Mouse (Mus musculus) limb, embryonic 11.5 days (tissue): ENCODE measurements around the gene Incenp. TPM values are rescaled to one million over a fixed set of nuclear protein-coding genes. Genes with fewer than 3 reads are reported as not detected.

Source experiments
- ATAC-seq: fragments of 200-750 bp; cut with Nextera tagmentation; 2 replicates; pipeline ENCODE4 v1.8.0; 2017; ENCODE audit warnings: low read depth; ENCODE audit not compliant: insufficient number of reproducible peaks, low FRiP score, low TSS enrichment
- DNase-seq: peaks from one replicate; pipeline ENCODE4 v3.0.0-alpha.2; 2015; ENCODE audit warnings: low spot score
- H3K27ac ChIP-seq: fragments of 300-500 bp; sonication (generic); replicated peaks from 2 replicates; pipeline ENCODE4 v1.5.1; 2014; ENCODE audit warnings: low read depth, mild to moderate bottlenecking, low read length
- H3K27me3 ChIP-seq: fragments of 300-500 bp; sonication (generic); 2 replicates; pipeline ENCODE4 v1.6.1; 2014; ENCODE audit warnings: mild to moderate bottlenecking, low read length, mixed read lengths; ENCODE audit not compliant: control insufficient read depth, insufficient read depth
- H3K36me3 ChIP-seq: fragments of 300-500 bp; sonication (generic); 2 replicates; pipeline ENCODE4 v1.6.1; 2014; ENCODE audit warnings: mild to moderate bottlenecking, low read length, moderate library complexity, mixed read lengths; ENCODE audit not compliant: control insufficient read depth, insufficient read depth
- H3K4me1 ChIP-seq: fragments of 300-500 bp; sonication (generic); 2 replicates; pipeline ENCODE4 v1.6.1; 2014; ENCODE audit warnings: low read length, mixed read lengths; ENCODE audit not compliant: control insufficient read depth, insufficient read depth
- H3K4me2 ChIP-seq: fragments of 300-500 bp; sonication (generic); 2 replicates; pipeline ENCODE4 v1.6.1; 2014; ENCODE audit warnings: low read depth, mild to moderate bottlenecking, moderate library complexity; ENCODE audit not compliant: severe bottlenecking
- H3K4me3 ChIP-seq: fragments of 300-500 bp; sonication (generic); 2 replicates; pipeline ENCODE4 v1.5.1; 2014; ENCODE audit warnings: low read depth, low read length
- H3K9ac ChIP-seq: fragments of 300-500 bp; sonication (generic); 2 replicates; pipeline ENCODE4 v1.6.1; 2014; ENCODE audit warnings: mild to moderate bottlenecking, low read length
- H3K9me3 ChIP-seq: fragments of 300-500 bp; sonication (generic); 2 replicates; pipeline ENCODE4 v1.6.1; 2016; ENCODE audit warnings: low read length; ENCODE audit not compliant: control insufficient read depth
- WGBS: fragments of 180-500 bp; shearing (Covaris S2); extraction: QIAGEN DNeasy Blood & Tissue Kit; methylation state at CpG from one replicate; pipeline ENCODE4 v1.1.7; 2014; 5-methylcytosine and 5-hydroxymethylcytosine counted together
- polyA plus RNA-seq: library from polyadenylated mRNA; unstranded; fragments of >200 nt; fragmentation: Nextera tagmentation; extraction: Ambion mirVana; gene quantifications from 2 replicates; pipeline ENCODE4 v1.2.1, GENCODE M21; 2014

Incenp gene
- polyA plus RNA-seq, 1 experiment from 2014 or later, result 117 TPM

DNA sequence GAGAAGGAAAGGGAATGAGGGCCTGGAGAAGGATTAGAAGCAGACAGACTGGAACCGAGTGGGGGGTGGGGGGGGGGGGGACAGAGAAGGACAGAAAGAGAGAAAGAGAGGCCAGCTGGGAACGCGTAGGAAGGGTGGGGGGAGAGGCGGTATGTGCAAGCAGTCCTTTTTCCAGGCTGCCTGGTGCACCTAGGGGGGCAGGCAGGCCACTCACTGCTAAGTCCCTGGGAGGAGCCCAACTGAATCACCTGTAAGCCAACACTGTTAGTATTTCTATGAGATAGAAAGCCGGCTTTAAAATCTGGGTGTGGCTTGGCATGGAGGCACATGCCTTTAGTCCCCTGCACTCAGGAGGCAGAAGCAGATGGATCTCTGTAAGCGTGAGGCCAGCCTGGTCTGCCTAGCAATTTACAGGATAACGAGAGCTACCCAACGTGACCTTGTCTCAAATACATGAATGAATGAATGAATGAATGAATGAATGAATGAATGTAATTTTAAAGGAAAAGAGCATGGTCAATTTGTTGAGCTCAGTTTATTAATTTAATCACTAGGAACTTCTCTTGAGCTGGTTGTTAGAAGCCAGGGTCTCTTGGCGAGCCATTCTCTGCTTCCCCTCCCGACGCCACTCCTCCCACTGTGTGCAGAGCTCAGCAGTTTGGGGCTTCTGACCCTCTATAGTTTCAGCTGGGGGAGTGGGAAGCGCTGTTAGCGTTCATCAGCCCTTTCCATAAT lies 24.9 kb upstream of the Incenp start:
- Histone ChIP-seq H3K4me2 (no peak overlapping the region), H3K4me3 (no peak overlapping the region), H3K4me1 (peaks cover 2% of the 10 kb centered on the region; the same call in 1 of the 2 replicates), H3K9ac (no peak overlapping the region), H3K27me3 (no peaks in the 10 kb centered on the region), H3K27ac (no peak overlapping the region), H3K36me3 (no peaks in the 10 kb centered on the region), H3K9me3 (no peaks in the 10 kb centered on the region)
- no peak for DNase-seq
- no peak for ATAC-seq
- 47% methylated on average over 13 of the region's 13 CpGs for WGBS

GRCm38 (mm10) chr19:9923048-9923447 lies 23.7 kb upstream of the Incenp start:
- Histone ChIP-seq H3K4me2 (no peak overlapping the region), H3K27me3 (no peaks in the 10 kb centered on the region), H3K4me3 (no peak overlapping the region), H3K36me3 (no peaks in the 10 kb centered on the region), H3K4me1 (peaks cover 2% of the 10 kb centered on the region; the same call in 1 of the 2 replicates), H3K9me3 (no peaks in the 10 kb centered on the region), H3K9ac (no peak overlapping the region), H3K27ac (no peak overlapping the region)
- no peak for ATAC-seq
- no peak for DNase-seq

- ATAC-seq, result no peak
- H3K9ac ChIP-seq, result no peak overlapping the region
- WGBS, result 28% methylated on average over 2 of the region's 2 CpGs
- no peaks in the 10 kb centered on the region for H3K36me3 ChIP-seq
- peaks cover 2% of the 10 kb centered on the region; the same call in 1 of the 2 replicates for H3K4me1 ChIP-seq
- H3K4me3 ChIP-seq, result no peak overlapping the region
- H3K4me2 ChIP-seq, result no peak overlapping the region
- no peaks in the 10 kb centered on the region for H3K27me3 ChIP-seq
- no peak for DNase-seq
- H3K27ac ChIP-seq, result no peak overlapping the region
- no peaks in the 10 kb centered on the region for H3K9me3 ChIP-seq
Measured at GRCm38 (mm10) chr19:9922228-9922627, 22.9 kb upstream of the Incenp start.

GRCm38 (mm10) chr19:9920835-9921784 lies 21.8 kb upstream of the Incenp start:
- Histone ChIP-seq H3K36me3 (no peaks in the 10 kb centered on the region), H3K9ac (no peak overlapping the region), H3K4me2 (no peak overlapping the region), H3K4me3 (no peak overlapping the region), H3K9me3 (no peaks in the 10 kb centered on the region), H3K27me3 (no peaks in the 10 kb centered on the region), H3K4me1 (peaks cover 2% of the 10 kb centered on the region; the same call in 1 of the 2 replicates), H3K27ac (no peak overlapping the region)
- DNase-seq (no peak), ATAC-seq (no peak)
- WGBS, result 56% methylated on average over 13 of the region's 13 CpGs

DNA sequence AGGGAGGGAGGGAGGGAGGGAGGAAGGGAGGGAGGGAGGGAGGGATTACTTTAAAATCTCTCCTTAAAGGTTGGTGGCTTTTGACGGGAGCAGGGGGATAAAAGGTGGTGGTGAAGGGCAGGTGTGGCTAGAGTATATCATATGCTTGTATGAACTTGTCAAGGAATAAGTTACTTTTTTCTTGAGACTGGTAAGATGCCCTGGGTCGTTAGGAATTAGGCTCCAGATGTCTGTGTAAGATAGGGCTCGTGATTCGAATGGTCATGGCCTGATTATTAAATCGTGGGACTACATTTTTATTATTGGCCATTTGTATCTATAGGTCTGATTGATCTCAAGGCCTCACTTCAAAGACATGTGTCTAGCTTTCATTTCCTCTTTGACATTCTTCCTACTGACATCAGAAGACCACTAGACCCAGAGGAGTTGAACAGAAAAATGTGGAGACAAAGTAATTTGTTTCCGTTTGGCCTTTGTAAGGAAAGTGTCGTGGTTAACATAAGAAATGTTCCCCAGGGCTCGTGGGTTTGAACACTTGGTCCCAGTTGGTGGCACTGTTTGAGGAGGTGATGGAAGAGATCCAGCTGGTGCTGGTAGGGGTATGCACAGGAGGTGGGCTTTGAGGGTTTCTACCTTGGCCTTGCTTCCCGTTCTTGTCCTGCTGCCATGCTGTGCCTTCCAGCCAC lies 19.0 kb upstream of the Incenp start:
- Histone ChIP-seq H3K9me3 (no peaks in the 10 kb centered on the region), H3K9ac (no peak overlapping the region), H3K27ac (no peak overlapping the region), H3K4me2 (no peak overlapping the region), H3K36me3 (no peaks in the 10 kb centered on the region), H3K4me3 (no peak overlapping the region), H3K4me1 (peaks cover 2% of the 10 kb centered on the region; the same call in 1 of the 2 replicates), H3K27me3 (no peaks in the 10 kb centered on the region)
- ATAC-seq, result no peak
- DNase-seq, result no peak
- 55% methylated on average over 9 of the region's 9 CpGs for WGBS

DNA sequence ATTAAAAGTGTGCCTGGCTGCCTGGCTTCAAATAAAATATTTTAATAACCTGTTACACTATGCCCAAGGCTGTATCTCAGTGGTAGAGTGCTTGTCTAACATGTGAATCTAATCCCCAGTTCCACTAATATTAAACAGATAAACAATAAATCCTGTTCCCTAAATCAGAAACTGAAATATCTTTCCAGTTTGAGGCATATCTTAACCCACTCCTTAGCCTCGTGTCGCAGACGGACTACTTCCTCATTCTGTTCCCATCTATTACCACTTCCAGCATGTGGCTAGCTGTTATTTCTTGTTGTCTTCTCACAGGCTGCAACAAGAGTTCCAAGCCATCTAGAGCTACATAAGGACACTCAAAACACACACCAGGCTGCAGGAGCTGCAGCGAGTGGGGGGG lies 18.4 kb upstream of the Incenp start:
- H3K9me3 ChIP-seq, result no peaks in the 10 kb centered on the region
- H3K4me1 ChIP-seq, result peaks cover 2% of the 10 kb centered on the region; the same call in 1 of the 2 replicates
- no peak overlapping the region for H3K4me2 ChIP-seq
- H3K36me3 ChIP-seq, result no peaks in the 10 kb centered on the region
- 81% methylated on average over 3 of the region's 4 CpGs for WGBS
- no peaks in the 10 kb centered on the region for H3K27me3 ChIP-seq
- ATAC-seq, result no peak
- no peak overlapping the region for H3K9ac ChIP-seq
- no peak overlapping the region for H3K27ac ChIP-seq
- DNase-seq, result no peak
- H3K4me3 ChIP-seq, result no peak overlapping the region

GRCm38 (mm10) chr19:9915935-9916334 lies 16.6 kb upstream of the Incenp start:
- ATAC-seq (no peak), DNase-seq (peak; percentile 86)
- no peak overlapping the region for H3K9ac ChIP-seq
- no peaks in the 10 kb centered on the region for H3K27me3 ChIP-seq
- H3K27ac ChIP-seq, result no peak overlapping the region
- no peaks in the 10 kb centered on the region for H3K9me3 ChIP-seq
- H3K4me3 ChIP-seq, result no peak overlapping the region
- H3K36me3 ChIP-seq, result no peaks in the 10 kb centered on the region
- WGBS, result 0% methylated on average over 1 of the region's 1 CpGs
- no peaks in the 10 kb centered on the region for H3K4me1 ChIP-seq
- no peak overlapping the region for H3K4me2 ChIP-seq

DNA sequence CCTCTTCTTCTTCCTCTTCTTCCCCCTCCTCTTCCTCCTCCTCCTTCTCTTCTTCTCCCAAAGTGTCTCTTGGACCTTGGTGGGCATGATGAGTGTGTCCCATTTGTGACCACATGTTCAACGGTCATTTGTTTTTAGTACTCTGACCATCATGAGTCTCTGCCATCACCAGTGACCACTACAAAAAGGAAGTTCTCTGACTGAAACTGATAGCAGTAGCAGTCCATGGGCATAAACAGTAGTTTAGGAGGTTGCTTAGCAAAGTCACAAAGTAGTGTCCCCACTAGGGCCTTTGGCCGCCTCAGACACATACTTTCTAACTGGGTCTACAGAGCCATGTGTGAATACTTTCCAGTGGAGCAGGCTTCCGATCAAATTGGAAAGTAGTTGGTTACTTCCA lies 15.0 kb upstream of the Incenp start:
- H3K4me1 ChIP-seq, result no peaks in the 10 kb centered on the region
- DNase-seq, result no peak
- WGBS, result 77% methylated on average over 3 of the region's 3 CpGs

More for the DNA sequence above, 15.0 kb upstream of the Incenp start:
- Histone ChIP-seq H3K27me3 (no peaks in the 10 kb centered on the region), H3K9me3 (no peaks in the 10 kb centered on the region), H3K27ac (no peak overlapping the region), H3K9ac (no peak overlapping the region), H3K4me2 (no peak overlapping the region), H3K4me3 (no peak overlapping the region), H3K36me3 (no peaks in the 10 kb centered on the region)
- no peak for ATAC-seq
